Mouse (Mus musculus): ENCODE measurements around the gene Zfp598. TPM values are rescaled to one million over a fixed set of nuclear protein-coding genes. Genes with fewer than 3 reads are reported as not detected.
A peak's percentile ranks its signal among the peaks of the same experiment; 100 is the strongest.
"Not testable (repeated sequence)": the region's sequence is repeated elsewhere in the genome, so short reads cannot be mapped to it uniquely, and the experiment has no call there.

Zfp598 gene
- polyA plus RNA-seq, 1 experiment from 2014 or later, result 24.9 TPM

- H3K36me3 ChIP-seq (ENCODE audit: control insufficient read depth, insufficient read depth, low read length), result peaks cover 16% of the 10 kb centered on the region
- no peaks in the 10 kb centered on the region for H3K9me3 ChIP-seq (ENCODE audit: control insufficient read depth, low read length)
- H3K27ac ChIP-seq (ENCODE audit: low read depth, low read length), result no peak within 1 kb of the TSS; the same call in 1 of the 2 replicates
- no peaks in the 10 kb centered on the region for H3K27me3 ChIP-seq (ENCODE audit: control insufficient read depth, insufficient read depth, low read length)
- H3K4me1 ChIP-seq (ENCODE audit: control insufficient read depth, insufficient read depth, low read length), result peaks cover 6% of the 10 kb centered on the region; the same call in 1 of the 2 replicates
- H3K4me3 ChIP-seq (ENCODE audit: low read depth, low read length), result peak within 1 kb of the TSS; percentile 83
- peak within 1 kb of the TSS; percentile 84 for H3K9ac ChIP-seq (ENCODE audit: low read length)
- ATAC-seq (ENCODE audit: low FRiP score) (peak; percentile 85), DNase-seq (ENCODE audit: low spot score, missing footprints) (peak; percentile 100)
- 4% methylated on average over 32 of the region's 32 CpGs for WGBS
- peak within 1 kb of the TSS; percentile 76 for H3K4me2 ChIP-seq
Observed at GRCm38 (mm10) chr17:24706982-24707800, 37.7 kb downstream of the Zfp598 start, which contains the start of gene Tbl3. Tbl3 (minus strand) TSS chr17:24707660.

- Histone ChIP-seq H3K9me3 (ENCODE audit: control insufficient read depth, low read length) (no peaks in the 10 kb centered on the region), H3K4me1 (ENCODE audit: control insufficient read depth, insufficient read depth, low read length) (peaks cover 6% of the 10 kb centered on the region; the same call in 1 of the 2 replicates), H3K36me3 (ENCODE audit: control insufficient read depth, insufficient read depth, low read length) (peaks cover 13% of the 10 kb centered on the region), H3K4me2 (peak overlapping the region; percentile 76), H3K27me3 (ENCODE audit: control insufficient read depth, insufficient read depth, low read length) (no peaks in the 10 kb centered on the region), H3K4me3 (ENCODE audit: low read depth, low read length) (peak overlapping the region; percentile 83), H3K27ac (ENCODE audit: low read depth, low read length) (no peak overlapping the region; the same call in 1 of the 2 replicates), H3K9ac (ENCODE audit: low read length) (peak overlapping the region; percentile 84)
- ATAC-seq (ENCODE audit: low FRiP score) (peak; percentile 70; the same call in 1 of the 2 replicates), DNase-seq (ENCODE audit: low spot score, missing footprints) (peak; percentile 86)
- 8% methylated on average over 24 of the region's 24 CpGs for WGBS
Observed at GRCm38 (mm10) chr17:24707801-24708425, 38.4 kb downstream of the Zfp598 start.

GRCm38 (mm10) chr17:24708646-24709045 is 39.2 kb downstream of the Zfp598 start:
- H3K27me3 ChIP-seq (ENCODE audit: control insufficient read depth, insufficient read depth, low read length), result no peaks in the 10 kb centered on the region
- no peak overlapping the region for H3K4me2 ChIP-seq
- ATAC-seq (ENCODE audit: low FRiP score) (no peak), DNase-seq (ENCODE audit: low spot score, missing footprints) (no peak)
- WGBS, result 28% methylated on average over 2 of the region's 2 CpGs
- no peak overlapping the region for H3K27ac ChIP-seq (ENCODE audit: low read depth, low read length)
- no peak overlapping the region for H3K9ac ChIP-seq (ENCODE audit: low read length)
- peaks cover 6% of the 10 kb centered on the region; the same call in 1 of the 2 replicates for H3K4me1 ChIP-seq (ENCODE audit: control insufficient read depth, insufficient read depth, low read length)
- no peak overlapping the region for H3K4me3 ChIP-seq (ENCODE audit: low read depth, low read length)
- peaks cover 12% of the 10 kb centered on the region for H3K36me3 ChIP-seq (ENCODE audit: control insufficient read depth, insufficient read depth, low read length)
- no peaks in the 10 kb centered on the region for H3K9me3 ChIP-seq (ENCODE audit: control insufficient read depth, low read length)

GRCm38 (mm10) chr17:24715556-24715955 is 46.1 kb downstream of the Zfp598 start:
- Histone ChIP-seq H3K27me3 (ENCODE audit: control insufficient read depth, insufficient read depth, low read length) (no peaks in the 10 kb centered on the region), H3K27ac (ENCODE audit: low read depth, low read length) (no peak overlapping the region), H3K9me3 (ENCODE audit: control insufficient read depth, low read length) (no peaks in the 10 kb centered on the region), H3K9ac (ENCODE audit: low read length) (no peak overlapping the region), H3K4me3 (ENCODE audit: low read depth, low read length) (no peak overlapping the region), H3K4me1 (ENCODE audit: control insufficient read depth, insufficient read depth, low read length) (no peaks in the 10 kb centered on the region), H3K4me2 (no peak overlapping the region), H3K36me3 (ENCODE audit: control insufficient read depth, insufficient read depth, low read length) (no peaks in the 10 kb centered on the region)
- WGBS, result 18% methylated on average over 6 of the region's 6 CpGs
- ATAC-seq (ENCODE audit: low FRiP score) (no peak), DNase-seq (ENCODE audit: low spot score, missing footprints) (no peak)

GRCm38 (mm10) chr17:24716166-24716682 is 46.7 kb downstream of the Zfp598 start:
- no peak overlapping the region for H3K4me2 ChIP-seq
- no peaks in the 10 kb centered on the region for H3K27me3 ChIP-seq (ENCODE audit: control insufficient read depth, insufficient read depth, low read length)
- 0 out of 2 replicates have a peak, but pooled peaks cover under 1% of the 10 kb centered on the region for H3K36me3 ChIP-seq (ENCODE audit: control insufficient read depth, insufficient read depth, low read length)
- WGBS, result 88% methylated on average over 15 of the region's 15 CpGs
- ATAC-seq (ENCODE audit: low FRiP score) (no peak), DNase-seq (ENCODE audit: low spot score, missing footprints) (no peak)
- H3K4me3 ChIP-seq (ENCODE audit: low read depth, low read length), result no peak overlapping the region
- H3K9ac ChIP-seq (ENCODE audit: low read length), result no peak overlapping the region
- H3K4me1 ChIP-seq (ENCODE audit: control insufficient read depth, insufficient read depth, low read length), result peaks cover 2% of the 10 kb centered on the region
- H3K27ac ChIP-seq (ENCODE audit: low read depth, low read length), result no peak overlapping the region
- H3K9me3 ChIP-seq (ENCODE audit: control insufficient read depth, low read length), result no peaks in the 10 kb centered on the region

GRCm38 (mm10) chr17:24717943-24718342 is 48.5 kb downstream of the Zfp598 start, which contains the start of the genes Rnf151 and Rps2:
Rnf151 (minus strand) TSS chr17:24718063.
Rps2 (plus strand) TSS chr17:24718116.
- Histone ChIP-seq H3K4me1 (ENCODE audit: control insufficient read depth, insufficient read depth, low read length) (peaks cover 7% of the 10 kb centered on the region), H3K4me2 (peak within 1 kb of the TSS; percentile 55), H3K27ac (ENCODE audit: low read depth, low read length) (no peak within 1 kb of the TSS), H3K9ac (ENCODE audit: low read length) (no peak within 1 kb of the TSS), H3K36me3 (ENCODE audit: control insufficient read depth, insufficient read depth, low read length) (peaks cover 11% of the 10 kb centered on the region), H3K27me3 (ENCODE audit: control insufficient read depth, insufficient read depth, low read length) (no peaks in the 10 kb centered on the region), H3K9me3 (ENCODE audit: control insufficient read depth, low read length) (no peaks in the 10 kb centered on the region), H3K4me3 (ENCODE audit: low read depth, low read length) (peak within 1 kb of the TSS; percentile 88)
- 82% methylated on average over 4 of the region's 4 CpGs for WGBS
- DNase-seq (ENCODE audit: low spot score, missing footprints) (no peak), ATAC-seq (ENCODE audit: low FRiP score) (no peak)

- Histone ChIP-seq H3K36me3 (ENCODE audit: control insufficient read depth, insufficient read depth, low read length) (peaks cover 11% of the 10 kb centered on the region), H3K4me1 (ENCODE audit: control insufficient read depth, insufficient read depth, low read length) (peaks cover 15% of the 10 kb centered on the region), H3K9ac (ENCODE audit: low read length) (peak overlapping the region; percentile 93), H3K4me3 (ENCODE audit: low read depth, low read length) (peak overlapping the region; percentile 88), H3K4me2 (peak overlapping the region; percentile 55)
- H3K27ac ChIP-seq (ENCODE audit: low read depth, low read length); H3K9me3 ChIP-seq (ENCODE audit: control insufficient read depth, low read length); DNase-seq (ENCODE audit: low spot score, missing footprints); ATAC-seq (ENCODE audit: low FRiP score); H3K27me3 ChIP-seq (ENCODE audit: control insufficient read depth, insufficient read depth, low read length): not testable (repeated sequence)
- 66% methylated on average over 5 of the region's 5 CpGs for WGBS
Observed at GRCm38 (mm10) chr17:24718938-24719337, 49.5 kb downstream of the Zfp598 start.

- no peaks in the 10 kb centered on the region for H3K9me3 ChIP-seq (ENCODE audit: control insufficient read depth, low read length)
- H3K27ac ChIP-seq (ENCODE audit: low read depth, low read length), result peak overlapping the region; percentile 58
- peak overlapping the region; percentile 93 for H3K9ac ChIP-seq (ENCODE audit: low read length)
- H3K4me1 ChIP-seq (ENCODE audit: control insufficient read depth, insufficient read depth, low read length), result peaks cover 15% of the 10 kb centered on the region
- peak; percentile 98 for ATAC-seq (ENCODE audit: low FRiP score)
- peak; percentile 99 for DNase-seq (ENCODE audit: low spot score, missing footprints)
- H3K27me3 ChIP-seq (ENCODE audit: control insufficient read depth, insufficient read depth, low read length), result no peaks in the 10 kb centered on the region
- H3K36me3 ChIP-seq (ENCODE audit: control insufficient read depth, insufficient read depth, low read length), result peaks cover 11% of the 10 kb centered on the region
- H3K4me3 ChIP-seq (ENCODE audit: low read depth, low read length), result peak overlapping the region; percentile 88
- peak overlapping the region; percentile 88 for H3K4me2 ChIP-seq
- WGBS, result under 1% methylated on average over 61 of the region's 61 CpGs
Observed at GRCm38 (mm10) chr17:24719494-24720222, 50.2 kb downstream of the Zfp598 start.

All from midbrain, embryonic 11.5 days (tissue).